Mouse (Mus musculus) ES-Bruce4 (cell line): ENCODE data around the gene Zfp971. TPM values are rescaled to one million over a fixed set of nuclear protein-coding genes. Genes with fewer than 3 reads are reported as not detected.
"Not testable (repeated sequence)": the region's sequence is repeated elsewhere in the genome, so short reads cannot be mapped to it uniquely, and the experiment has no call there.

ENCODE experiments used
- H3K27ac ChIP-seq: 2 replicates; pipeline ENCODE4 v1.5.1; 2012; ENCODE audit warnings: low read length, inconsistent platforms; ENCODE audit not compliant: insufficient read depth
- H3K27me3 ChIP-seq: 2 replicates; pipeline ENCODE4 v1.6.1; 2012; ENCODE audit warnings: mild to moderate bottlenecking, low read length, inconsistent platforms; ENCODE audit not compliant: control insufficient read depth, poor library complexity, insufficient read depth, severe bottlenecking
- H3K36me3 ChIP-seq: 2 replicates; pipeline ENCODE4 v1.6.1; 2012; ENCODE audit warnings: inconsistent platforms, mild to moderate bottlenecking, low read length, moderate library complexity; ENCODE audit not compliant: control insufficient read depth, poor library complexity, insufficient read depth, severe bottlenecking
- H3K4me1 ChIP-seq: one replicate; pipeline ENCODE4 v1.8.1; 2011; ENCODE audit warnings: low read length; ENCODE audit not compliant: control insufficient read depth, insufficient read depth
- H3K4me3 ChIP-seq: 2 replicates; pipeline ENCODE4 v1.5.1; 2011; ENCODE audit warnings: low read depth, mild to moderate bottlenecking, low read length
- H3K9ac ChIP-seq: 2 replicates; pipeline ENCODE4 v1.6.1; 2012; ENCODE audit warnings: low read depth, mild to moderate bottlenecking, inconsistent platforms; ENCODE audit not compliant: poor library complexity, severe bottlenecking
- H3K9me3 ChIP-seq: replicated peaks from 2 replicates; pipeline ENCODE4 v1.6.1; 2012; ENCODE audit warnings: mild to moderate bottlenecking, low read length, inconsistent platforms; ENCODE audit not compliant: control insufficient read depth, poor library complexity, insufficient read depth, severe bottlenecking
- CTCF ChIP-seq: IDR thresholded peaks from one replicate; pipeline ENCODE4 v1.8.1; 2011; ENCODE audit warnings: low read depth, low read length
- EP300 ChIP-seq: IDR thresholded peaks from 2 replicates; pipeline ENCODE4 v1.6.1; 2011; ENCODE audit warnings: low read depth, low read length; ENCODE audit not compliant: insufficient read depth
- POLR2A ChIP-seq: IDR thresholded peaks from one replicate; pipeline ENCODE4 v1.8.1; 2011; ENCODE audit warnings: low read length; ENCODE audit not compliant: insufficient read depth
- polyA plus RNA-seq: library from polyadenylated mRNA; stranded (reverse); fragments of >200 nt; gene quantifications from 2 replicates; pipeline ENCODE4 v1.2.4, GENCODE M21; 2011; ENCODE audit warnings: low read depth; ENCODE audit not compliant: missing spikeins, insufficient read depth, insufficient read length

Zfp971 gene
- polyA plus RNA-seq, result 9.8 and 13.3 TPM in 2 replicates

- Histone ChIP-seq H3K4me3 (peak within 1 kb of the TSS; percentile 87), H3K9ac (peak within 1 kb of the TSS; percentile 58)
- H3K4me1 ChIP-seq, H3K27ac ChIP-seq, H3K9me3 ChIP-seq, H3K27me3 ChIP-seq, H3K36me3 ChIP-seq: not testable (repeated sequence)
Measured at GRCm38 (mm10) chr2:178023011-178023611, at the start of gene Zfp971. Gene Zfp971, plus strand, starts transcription at chr2:178023284.

- H3K27me3 ChIP-seq, H3K4me3 ChIP-seq, H3K9ac ChIP-seq, H3K27ac ChIP-seq, H3K36me3 ChIP-seq, H3K4me1 ChIP-seq, H3K9me3 ChIP-seq: not testable (repeated sequence)
Measured at GRCm38 (mm10) chr2:177974814-177975213, 48.3 kb upstream of the Zfp971 start.

GRCm38 (mm10) chr2:178019486-178019885, 3.6 kb upstream of the Zfp971 start:
- not testable (repeated sequence) for H3K27ac ChIP-seq, H3K36me3 ChIP-seq, H3K4me3 ChIP-seq, H3K9me3 ChIP-seq, H3K27me3 ChIP-seq, H3K4me1 ChIP-seq, H3K9ac ChIP-seq

- H3K9ac ChIP-seq, H3K27ac ChIP-seq, H3K4me3 ChIP-seq, H3K36me3 ChIP-seq, H3K27me3 ChIP-seq, H3K4me1 ChIP-seq, H3K9me3 ChIP-seq: not testable (repeated sequence)
Measured at GRCm38 (mm10) chr2:178020773-178021172, 2.3 kb upstream of the Zfp971 start.

- H3K9me3 ChIP-seq, H3K27ac ChIP-seq, H3K36me3 ChIP-seq, H3K27me3 ChIP-seq, H3K4me1 ChIP-seq: not testable (repeated sequence)
- peak overlapping the region; percentile 87 for H3K4me3 ChIP-seq
- H3K9ac ChIP-seq, result peak overlapping the region; percentile 58
Measured at GRCm38 (mm10) chr2:178023861-178024260, 777 bp downstream of the Zfp971 start.

- not testable (repeated sequence) for H3K9ac ChIP-seq, H3K4me1 ChIP-seq, H3K9me3 ChIP-seq, H3K27me3 ChIP-seq, H3K27ac ChIP-seq, H3K36me3 ChIP-seq, H3K4me3 ChIP-seq
Measured at GRCm38 (mm10) chr2:178027601-178028000, 4.5 kb downstream of the Zfp971 start.

GRCm38 (mm10) chr2:178058195-178058594, 35.1 kb downstream of the Zfp971 start:
- Histone ChIP-seq H3K4me1 (no peaks in the 10 kb centered on the region), H3K27ac (no peak overlapping the region), H3K9ac (no peak overlapping the region), H3K9me3 (0 out of 2 replicates have a peak, but pooled peaks cover 4% of the 10 kb centered on the region), H3K36me3 (no peaks in the 10 kb centered on the region), H3K27me3 (no peaks in the 10 kb centered on the region), H3K4me3 (no peak overlapping the region)
- TF ChIP-seq EP300, result no peak
- peak; percentile 8 for TF ChIP-seq CTCF
- no peak for TF ChIP-seq POLR2A

GRCm38 (mm10) chr2:178078166-178078717, 55.2 kb downstream of the Zfp971 start, which contains the start of gene Zfp931:
Gene Zfp931, minus strand, starts transcription at chr2:178078476.
- not testable (repeated sequence) for H3K36me3 ChIP-seq, H3K27ac ChIP-seq, H3K27me3 ChIP-seq, H3K4me1 ChIP-seq, H3K9me3 ChIP-seq
- Histone ChIP-seq H3K4me3 (peak within 1 kb of the TSS; percentile 86), H3K9ac (peak within 1 kb of the TSS; percentile 83)
